Mouse (Mus musculus) brain, adult 2 months (tissue): ENCODE measurements at regions not wholly inside any gene's neighbourhood (a gene's known extent, or its start where the extent isn't known, plus 50 kb on each side); places are given as distances from the start of the nearest gene placed in this dataset.

ENCODE experiments used
- DNase-seq: peaks from one replicate; pipeline ENCODE4 v3.0.0; 2011; ENCODE audit warnings: low read depth, low spot score

DNA sequence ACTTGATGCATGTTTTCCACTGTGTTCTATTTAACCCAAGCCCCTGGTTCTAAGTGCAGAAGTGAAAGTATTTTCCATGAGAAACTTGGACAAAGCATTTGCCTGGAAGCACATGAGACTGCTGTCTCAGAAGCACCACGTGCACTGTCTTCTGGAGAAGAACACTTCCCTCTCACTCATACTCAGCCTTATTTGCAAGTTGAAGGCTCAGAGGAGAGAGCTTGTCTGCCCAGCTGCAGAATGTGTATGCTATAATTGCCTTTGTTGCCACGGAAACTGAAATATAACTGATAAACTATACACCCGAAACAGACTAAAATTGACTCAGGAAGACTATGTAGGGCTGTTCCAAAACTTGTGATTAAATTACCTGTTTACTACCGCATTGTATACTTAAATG lies 3230.3 kb downstream of the 9330182O14Rik start:
- peak; percentile 63 for DNase-seq

DNA sequence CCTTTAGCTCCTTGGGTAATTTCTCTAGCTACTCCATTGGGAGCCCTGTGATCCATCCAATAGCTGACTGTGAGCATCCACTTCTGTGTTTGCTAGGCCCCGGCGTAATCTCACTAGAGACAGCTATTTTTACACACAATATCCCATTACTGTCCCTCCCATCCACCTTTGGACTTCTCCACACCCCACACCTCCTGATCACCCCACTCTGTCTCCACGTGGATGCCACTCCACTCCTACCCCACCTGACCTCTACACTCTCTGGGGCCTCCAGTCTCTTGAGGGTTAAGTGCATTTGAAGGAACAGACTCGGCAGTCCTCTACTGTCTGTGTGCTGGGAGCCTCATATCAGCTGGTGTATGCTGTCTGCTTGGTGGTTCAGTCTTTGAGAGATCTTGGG lies 3238.9 kb downstream of the 9330182O14Rik start:
- no peak for DNase-seq

DNA sequence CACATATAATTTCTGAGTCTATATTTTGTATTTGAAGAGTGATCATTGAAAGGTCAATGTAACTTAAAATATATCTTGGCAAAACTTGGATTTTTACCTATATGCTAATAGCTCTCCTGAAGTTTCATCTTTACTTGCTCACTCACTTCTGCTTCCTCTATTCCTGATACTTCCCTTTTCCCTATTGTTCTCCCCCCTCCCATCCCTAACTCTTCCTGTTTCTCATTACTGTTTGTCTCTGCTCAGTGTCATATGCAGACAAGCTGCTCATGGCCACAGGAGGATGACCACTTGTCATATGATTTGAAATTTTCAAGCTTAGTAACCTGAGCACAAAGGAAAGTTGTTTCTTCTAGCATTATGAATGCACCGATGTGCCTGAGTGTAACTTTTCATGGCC lies 3248.2 kb downstream of the 9330182O14Rik start:
- no peak for DNase-seq

DNA sequence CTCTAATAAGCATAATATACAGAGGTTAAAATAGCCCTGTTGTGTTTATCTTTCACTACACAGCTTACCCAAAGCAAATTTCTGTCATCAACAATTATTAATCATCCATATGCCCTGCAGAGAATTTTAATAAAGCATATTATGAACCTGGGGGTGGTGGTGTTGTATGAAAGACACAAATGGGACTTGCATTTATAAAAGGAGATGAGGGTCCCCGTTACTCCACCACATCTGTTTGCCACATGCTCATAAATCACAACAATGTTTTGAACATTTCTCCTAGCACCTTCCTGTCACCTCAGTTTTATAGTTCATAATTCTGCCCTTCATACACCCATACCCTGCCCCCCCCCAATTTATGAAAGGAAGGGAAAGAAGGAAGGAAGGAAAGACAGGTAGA lies 3265.7 kb downstream of the 9330182O14Rik start:
- no peak for DNase-seq

DNA sequence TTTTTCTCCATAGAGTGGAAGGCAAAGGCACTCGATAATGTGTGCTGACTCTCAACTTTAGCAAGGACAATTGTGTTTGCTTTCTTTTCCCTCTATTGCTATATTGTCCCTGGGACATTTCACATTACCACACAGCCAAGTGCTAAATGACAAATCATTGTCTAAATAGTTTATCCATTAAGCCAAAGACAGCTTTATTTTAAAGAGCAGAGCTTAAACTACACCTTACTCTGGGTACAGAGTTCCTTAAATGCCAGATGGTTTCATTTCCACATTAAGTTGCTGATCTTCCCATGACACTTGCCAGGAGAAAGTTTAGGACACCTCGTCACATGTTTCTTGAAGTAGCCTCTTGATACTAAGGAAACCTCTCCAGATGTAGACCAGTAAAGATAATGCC lies 3269.4 kb downstream of the 9330182O14Rik start:
- no peak for DNase-seq
